Mouse (Mus musculus): Measurements from ENCODE around the gene Mybpc3.

The Mybpc3 gene

GRCm38 (mm10) chr2:91117585-91118275, at the start of gene Mybpc3:
TSS of gene Mybpc3 (plus strand) at chr2:91118144.
- no peak for DNase-seq

DNA sequence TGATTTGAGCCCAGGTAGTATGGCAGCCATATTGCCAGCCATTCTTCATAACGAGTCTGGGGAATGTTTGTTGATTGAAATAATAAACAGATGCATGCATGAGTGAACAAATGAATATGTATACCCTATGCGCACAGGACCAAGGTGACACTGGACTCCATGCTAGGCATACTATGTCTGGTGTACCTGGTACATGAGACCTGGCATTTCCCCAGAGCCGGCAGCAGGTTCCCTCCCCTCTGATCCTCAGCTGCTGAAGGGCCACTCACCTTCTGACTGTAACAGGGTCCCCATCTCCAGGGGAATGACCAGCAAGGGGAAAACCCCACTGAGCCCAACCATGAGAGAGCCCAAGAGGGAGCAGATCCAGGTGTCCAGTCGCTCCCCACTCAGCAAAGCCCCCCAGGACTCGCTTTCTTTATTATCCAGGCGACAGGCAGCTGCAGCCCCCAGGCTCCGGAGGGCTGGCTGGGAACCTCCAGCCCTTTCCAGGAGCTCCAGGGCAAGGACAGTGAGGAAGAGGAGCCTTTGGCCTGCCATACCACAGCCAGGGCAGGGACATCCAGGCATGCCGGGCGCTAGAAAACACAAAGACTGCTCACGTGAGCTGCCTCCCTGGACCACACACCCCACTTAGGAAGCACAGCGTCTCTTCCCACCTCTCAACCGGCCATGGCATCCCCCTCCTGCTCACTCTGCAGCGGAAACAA, 49.6 kb upstream of the Mybpc3 start:
- no peak for DNase-seq

DNA sequence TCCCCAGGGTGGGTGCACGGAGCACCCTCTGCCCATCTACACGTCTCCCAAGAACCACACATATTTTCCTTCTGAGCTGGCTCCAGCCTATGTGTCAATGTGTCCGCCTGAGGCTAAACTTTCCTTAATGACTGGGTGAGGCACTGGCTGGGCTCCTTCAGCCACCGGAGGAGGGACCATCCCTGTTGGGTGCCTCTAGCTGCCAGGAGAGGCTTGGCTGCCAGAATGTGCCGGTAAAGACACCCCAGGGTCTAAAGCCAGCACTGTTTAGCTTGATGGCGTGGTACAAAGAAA, 49.1 kb upstream of the Mybpc3 start:
- no peak for DNase-seq

GRCm38 (mm10) chr2:91069306-91070000, 48.5 kb upstream of the Mybpc3 start:
- DNase-seq: no peak

- DNase-seq: peak; percentile 93 to 94
Observed at GRCm38 (mm10) chr2:91070076-91070800, 47.7 kb upstream of the Mybpc3 start, which contains the start of gene Slc39a13. TSS of gene Slc39a13 (minus strand) at chr2:91070417.

DNA sequence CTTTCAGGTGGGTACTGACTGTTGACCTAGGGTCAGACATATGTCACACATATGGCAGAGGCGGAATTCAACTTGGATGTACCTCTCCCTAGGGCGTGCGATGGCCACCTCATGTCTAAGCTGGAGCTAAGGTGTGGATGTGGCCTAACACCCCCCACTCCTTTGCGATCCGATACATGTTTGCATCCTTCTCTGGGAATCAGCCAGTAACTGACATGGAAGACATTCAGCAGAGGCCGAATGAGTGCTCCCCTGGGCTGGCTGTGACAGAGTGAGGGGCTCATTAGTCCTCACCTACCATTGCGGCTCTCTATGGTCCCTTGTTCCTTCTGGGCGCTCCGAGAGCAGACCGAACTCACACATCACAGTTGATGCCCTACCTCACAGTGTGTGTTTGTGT, 46.9 kb upstream of the Mybpc3 start:
- no peak for DNase-seq

GRCm38 (mm10) chr2:91072092-91072491, 45.9 kb upstream of the Mybpc3 start:
- no peak for DNase-seq

- DNase-seq: no peak
Observed at GRCm38 (mm10) chr2:91077957-91078313, 40.0 kb upstream of the Mybpc3 start.

DNA sequence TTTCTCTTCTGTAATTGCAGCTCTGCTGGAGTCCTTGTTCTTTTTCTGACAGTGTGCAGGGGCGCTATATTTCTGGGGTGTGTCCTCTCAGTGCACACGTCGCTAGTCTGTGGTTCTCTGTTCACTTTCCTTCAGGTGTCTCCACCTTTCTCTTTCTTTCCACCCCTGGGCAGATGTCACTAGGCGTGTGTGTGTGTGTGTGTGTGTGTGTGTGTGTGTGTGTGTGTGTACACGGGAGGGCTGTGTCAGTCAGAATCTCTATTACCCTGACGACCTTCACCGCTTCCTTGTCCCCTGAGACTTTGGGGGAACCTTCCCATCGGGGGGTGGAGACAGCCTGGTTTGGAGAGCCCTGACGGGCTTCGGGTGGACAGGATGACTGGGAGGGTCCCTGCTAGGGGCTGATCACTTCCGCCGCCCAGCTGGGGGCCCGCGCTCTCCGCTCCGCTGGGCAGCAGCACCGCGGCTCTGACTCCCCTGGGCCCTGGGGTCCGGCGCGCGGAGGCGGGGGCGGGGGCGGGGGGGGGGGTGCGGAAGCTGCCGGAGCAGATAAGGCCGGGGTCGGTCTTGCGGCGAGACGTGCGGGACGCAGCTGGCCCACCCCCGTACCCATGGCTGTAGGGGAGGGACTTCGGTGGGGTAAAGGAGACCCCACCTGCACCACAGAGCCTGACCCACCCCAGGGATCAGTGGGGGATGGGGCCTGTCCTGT, 39.5 kb upstream of the Mybpc3 start:
- no peak for DNase-seq

GRCm38 (mm10) chr2:91079026-91079384, 38.9 kb upstream of the Mybpc3 start:
- DNase-seq: no peak

DNA sequence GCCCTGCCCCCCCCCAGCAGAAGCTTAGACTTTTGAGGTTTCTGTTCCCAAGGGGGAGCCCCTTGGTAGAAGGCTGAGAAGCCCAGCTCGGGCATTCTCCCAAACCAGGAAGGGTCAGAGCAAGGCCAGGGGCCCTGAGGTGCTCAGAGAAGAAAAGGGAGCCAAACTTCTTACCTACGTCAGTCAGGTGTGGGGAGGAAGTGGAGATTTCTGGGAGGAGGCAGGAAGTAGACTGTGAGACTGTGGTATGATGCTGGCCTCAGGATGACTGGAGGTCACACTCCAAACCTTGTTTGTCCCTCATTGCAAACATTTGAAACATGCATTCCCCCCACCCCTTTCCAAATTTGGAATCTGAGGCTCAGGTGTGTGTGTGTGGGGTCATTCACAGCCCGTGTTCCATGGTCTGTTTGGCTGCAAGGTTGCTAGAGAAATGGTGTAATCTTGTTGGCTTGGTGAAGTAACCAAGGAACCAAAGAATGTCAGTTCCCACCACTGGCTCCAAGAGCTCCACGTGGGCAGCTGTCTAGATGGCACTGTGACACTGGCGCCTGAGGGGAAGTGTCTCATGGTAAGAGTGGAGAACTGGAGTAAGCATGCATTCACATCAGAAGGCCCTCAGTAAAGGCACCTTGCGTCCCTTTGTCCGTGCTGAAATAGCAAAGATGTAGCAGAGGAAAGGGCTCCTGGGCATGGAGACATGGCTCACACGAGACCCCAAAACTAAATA, 37.0 kb upstream of the Mybpc3 start:
- DNase-seq: no peak

- no peak for DNase-seq
Observed at GRCm38 (mm10) chr2:91081775-91082695, 35.9 kb upstream of the Mybpc3 start, which contains the start of gene Spi1. TSS of gene Spi1 (plus strand) at chr2:91082390.

DNA sequence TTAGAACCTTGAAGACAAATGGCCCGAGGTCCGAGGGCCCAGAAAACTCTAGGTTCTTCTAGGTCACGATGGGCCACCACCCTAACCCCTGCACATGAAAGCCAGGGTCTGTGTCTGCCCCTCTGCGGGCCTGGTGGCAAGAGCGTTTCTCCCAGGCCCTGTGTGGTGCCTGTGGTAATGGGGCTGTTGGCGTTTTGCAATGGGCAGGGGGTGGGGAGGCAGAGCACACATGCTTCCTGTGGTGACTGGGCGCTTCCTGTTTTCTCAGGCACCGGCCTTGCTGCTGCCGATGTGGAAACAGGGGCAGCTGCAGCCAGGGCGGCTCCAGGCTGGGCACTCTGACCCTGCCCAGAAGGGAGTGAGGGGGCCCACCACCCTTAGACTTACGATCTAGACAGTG, 35.1 kb upstream of the Mybpc3 start:
- peak; percentile 62 to 75 for DNase-seq

DNA sequence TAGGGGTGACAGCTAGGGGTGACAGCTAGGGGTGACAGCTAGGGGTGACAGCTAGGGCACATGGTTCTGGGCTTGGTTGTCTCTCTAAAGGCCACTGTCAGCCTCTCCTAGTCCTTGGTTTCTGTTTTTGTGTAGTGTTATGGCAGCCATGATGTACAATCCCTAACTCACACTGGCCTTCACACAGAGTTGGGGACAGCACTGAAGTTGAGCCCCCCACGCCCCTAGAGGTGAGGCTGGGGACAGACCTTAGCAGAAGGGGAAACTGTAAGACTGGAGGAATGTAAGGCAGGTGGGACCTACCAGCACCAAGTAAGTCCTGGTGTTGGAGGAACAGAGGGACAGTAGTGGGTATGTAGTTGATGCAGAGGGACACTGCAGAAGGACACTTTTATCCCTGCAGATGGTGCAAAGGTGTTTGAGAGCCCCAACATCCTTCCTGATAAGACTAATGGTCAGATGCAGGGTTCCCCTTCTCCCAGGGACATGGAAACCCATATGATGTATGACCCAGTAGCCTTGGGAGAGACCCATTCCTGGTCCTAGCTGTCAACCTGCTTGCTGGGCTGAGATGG, 34.5 kb upstream of the Mybpc3 start:
- DNase-seq: no peak

GRCm38 (mm10) chr2:91084179-91084820, 33.6 kb upstream of the Mybpc3 start:
- no peak for DNase-seq

- DNase-seq: no peak
Observed at GRCm38 (mm10) chr2:91085494-91086391, 32.2 kb upstream of the Mybpc3 start.

- no peak for DNase-seq
Observed at GRCm38 (mm10) chr2:91086392-91087237, 31.3 kb upstream of the Mybpc3 start.

GRCm38 (mm10) chr2:91087453-91087852, 30.5 kb upstream of the Mybpc3 start:
- no peak for DNase-seq

Data from thymus, adult 18-20 months (tissue).